Mouse (Mus musculus): Measurements from ENCODE around the gene Itgb3. TPM values are rescaled to one million over a fixed set of nuclear protein-coding genes. Genes with fewer than 3 reads are reported as not detected.

Itgb3 gene
- polyA plus RNA-seq, 1 experiment, result 181 TPM

- TF ChIP-seq FLI1 (IDR thresholded peaks at IDR 0.05; ENCODE audit: low read length), result no peak
- Histone ChIP-seq H3K27me3 (replicated peaks) (no peaks in the 10 kb centered on the region), H3K36me3 (replicated peaks; ENCODE audit: low read length) (no peaks in the 10 kb centered on the region), H3K9me3 (no peaks in the 10 kb centered on the region), H3K4me1 (peaks cover 90% of the 10 kb centered on the region), H3K4me3 (replicated peaks) (peak overlapping the region; percentile 31)
Observed at GRCm38 (mm10) chr11:104600675-104601074, 7.1 kb upstream of the Itgb3 start.

DNA sequence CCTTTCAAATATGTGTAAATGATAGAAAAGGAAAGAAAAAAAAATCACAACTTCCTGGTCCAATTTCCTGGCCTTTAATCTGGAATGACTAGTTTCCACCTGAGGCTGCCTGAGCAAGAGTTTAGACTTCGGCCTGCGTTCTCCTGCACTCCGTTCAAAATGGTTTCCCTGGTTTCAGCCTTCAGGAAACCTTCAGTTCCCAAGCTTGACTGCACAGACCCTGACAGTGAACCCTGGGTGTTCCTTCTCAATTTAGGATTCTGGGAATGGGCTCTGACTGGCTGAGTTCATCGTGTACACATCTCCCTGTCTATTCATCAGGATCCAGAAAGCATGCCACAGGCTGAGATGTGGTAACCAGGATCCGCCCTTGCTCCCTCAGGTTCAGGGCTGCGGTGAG is 3.6 kb upstream of the Itgb3 start:
- peaks cover 11% of the 10 kb centered on the region for H3K36me3 ChIP-seq (replicated peaks; ENCODE audit: low read length)
- peaks cover 74% of the 10 kb centered on the region for H3K4me1 ChIP-seq
- no peak for TF ChIP-seq GATA1 (IDR thresholded peaks at IDR 0.05; ENCODE audit: borderline replicate concordance, low read length)
- no peak for TF ChIP-seq FLI1 (IDR thresholded peaks at IDR 0.05; ENCODE audit: low read length)
- no peak overlapping the region for H3K4me3 ChIP-seq (replicated peaks)
- no peaks in the 10 kb centered on the region for H3K27me3 ChIP-seq (replicated peaks)
- H3K9me3 ChIP-seq, result no peaks in the 10 kb centered on the region

- TF ChIP-seq GATA1 (IDR thresholded peaks at IDR 0.05; ENCODE audit: borderline replicate concordance, low read length) (no peak), FLI1 (IDR thresholded peaks at IDR 0.05; ENCODE audit: low read length) (no peak)
- H3K4me3 ChIP-seq (replicated peaks), result peak overlapping the region; percentile 99
- peaks cover 72% of the 10 kb centered on the region for H3K4me1 ChIP-seq
- H3K27me3 ChIP-seq (replicated peaks), result no peaks in the 10 kb centered on the region
- H3K9me3 ChIP-seq, result no peaks in the 10 kb centered on the region
- peaks cover 51% of the 10 kb centered on the region for H3K36me3 ChIP-seq (replicated peaks; ENCODE audit: low read length)
Observed at GRCm38 (mm10) chr11:104608249-104608920, 585 bp downstream of the Itgb3 start.

DNA sequence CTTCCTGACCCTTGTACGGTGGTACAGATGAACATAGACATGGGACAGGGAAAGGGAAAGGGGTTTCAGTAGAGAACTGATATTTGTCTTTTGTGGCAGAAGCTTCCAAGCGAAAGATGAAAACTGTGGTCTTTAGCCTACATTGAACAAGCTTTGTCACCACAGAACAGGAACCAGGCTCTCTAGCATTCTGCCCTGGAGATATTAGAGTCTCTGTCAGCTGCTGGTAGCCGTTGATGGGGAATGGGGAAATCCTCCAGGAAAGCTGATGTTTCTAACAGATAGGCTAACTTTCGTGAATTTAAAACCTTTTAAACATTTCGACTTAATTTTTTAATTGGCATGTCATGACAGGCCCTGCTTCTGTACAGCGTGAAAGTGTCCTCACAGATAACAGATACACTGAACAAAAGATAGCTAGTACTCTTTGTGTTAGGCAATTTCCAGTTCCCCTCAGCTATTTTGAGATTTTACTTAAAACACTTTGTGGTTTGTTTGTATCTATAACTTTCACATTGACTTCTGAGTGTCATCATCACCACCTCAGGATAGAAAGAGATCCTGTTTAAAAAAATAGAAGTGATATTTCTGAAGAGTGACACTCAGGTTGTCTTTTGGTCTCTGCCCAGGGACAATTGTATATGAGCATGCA is 1.4 kb downstream of the Itgb3 start:
- H3K36me3 ChIP-seq (replicated peaks; ENCODE audit: low read length), result peaks cover 59% of the 10 kb centered on the region
- no peak for TF ChIP-seq GATA1 (IDR thresholded peaks at IDR 0.05; ENCODE audit: borderline replicate concordance, low read length)
- TF ChIP-seq FLI1 (IDR thresholded peaks at IDR 0.05; ENCODE audit: low read length), result no peak
- no peaks in the 10 kb centered on the region for H3K9me3 ChIP-seq
- H3K4me1 ChIP-seq, result peaks cover 74% of the 10 kb centered on the region
- no peaks in the 10 kb centered on the region for H3K27me3 ChIP-seq (replicated peaks)
- peak overlapping the region; percentile 99 for H3K4me3 ChIP-seq (replicated peaks)

DNA sequence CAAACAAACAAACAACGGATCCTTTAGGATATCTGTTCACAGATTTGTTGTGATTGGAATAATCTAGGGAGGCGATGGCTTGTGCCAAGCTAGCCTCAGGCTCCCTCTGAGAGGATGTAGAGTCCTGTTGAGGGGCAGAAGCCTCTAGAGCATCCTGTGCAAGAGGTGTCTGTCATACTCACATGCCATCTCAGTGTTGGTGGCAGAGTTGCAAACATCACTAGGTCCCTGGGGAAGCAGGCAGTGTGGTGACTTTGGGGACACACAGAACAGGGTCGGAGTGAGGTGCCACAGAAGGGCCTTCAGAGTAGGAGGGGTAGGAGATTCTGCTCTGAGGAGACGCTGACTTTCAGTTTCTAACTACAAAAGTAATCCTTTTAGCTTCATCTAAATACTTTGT is 1.9 kb downstream of the Itgb3 start:
- peak overlapping the region; percentile 99 for H3K4me3 ChIP-seq (replicated peaks)
- peaks cover 74% of the 10 kb centered on the region for H3K4me1 ChIP-seq

DNA sequence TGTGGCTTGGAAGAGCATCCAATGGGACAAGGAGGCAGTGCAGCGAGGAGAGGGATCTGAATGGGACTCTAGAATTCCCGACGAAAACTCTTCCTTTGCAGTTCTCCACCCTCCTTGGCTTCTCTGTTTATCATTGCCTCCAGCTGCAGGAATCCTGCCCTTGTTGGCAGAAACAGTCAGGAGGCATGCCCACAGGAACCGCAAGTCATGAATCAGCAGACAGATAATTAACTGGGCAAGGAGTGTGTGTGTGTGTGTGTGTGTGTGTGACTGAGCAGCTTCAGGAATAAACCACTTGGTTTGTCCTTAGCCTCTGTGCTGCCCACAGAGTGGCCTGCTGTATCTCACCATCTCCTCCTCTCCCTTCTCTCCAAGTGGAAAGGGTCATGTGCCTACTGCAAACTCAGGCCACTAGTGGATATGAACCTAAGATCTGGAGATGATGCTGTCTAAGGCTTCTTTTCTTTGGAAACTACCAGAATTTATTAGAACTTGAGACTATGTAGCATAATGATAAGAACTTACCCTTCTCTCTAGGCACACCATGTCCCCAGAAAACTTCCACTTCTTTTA is 3.9 kb downstream of the Itgb3 start:
- H3K4me3 ChIP-seq (replicated peaks), result peak overlapping the region; percentile 99
- H3K4me1 ChIP-seq, result peaks cover 74% of the 10 kb centered on the region
- TF ChIP-seq FLI1 (IDR thresholded peaks at IDR 0.05; ENCODE audit: low read length) (no peak), GATA1 (IDR thresholded peaks at IDR 0.05; ENCODE audit: borderline replicate concordance, low read length) (peak; percentile 96)
- peaks cover 83% of the 10 kb centered on the region for H3K36me3 ChIP-seq (replicated peaks; ENCODE audit: low read length)
- no peaks in the 10 kb centered on the region for H3K9me3 ChIP-seq
- no peaks in the 10 kb centered on the region for H3K27me3 ChIP-seq (replicated peaks)

More for the DNA sequence above, 1.9 kb downstream of the Itgb3 start:
- Histone ChIP-seq H3K9me3 (no peaks in the 10 kb centered on the region), H3K36me3 (replicated peaks; ENCODE audit: low read length) (peaks cover 64% of the 10 kb centered on the region), H3K27me3 (replicated peaks) (no peaks in the 10 kb centered on the region)
- TF ChIP-seq FLI1 (IDR thresholded peaks at IDR 0.05; ENCODE audit: low read length), result no peak
- TF ChIP-seq GATA1 (IDR thresholded peaks at IDR 0.05; ENCODE audit: borderline replicate concordance, low read length), result no peak

DNA sequence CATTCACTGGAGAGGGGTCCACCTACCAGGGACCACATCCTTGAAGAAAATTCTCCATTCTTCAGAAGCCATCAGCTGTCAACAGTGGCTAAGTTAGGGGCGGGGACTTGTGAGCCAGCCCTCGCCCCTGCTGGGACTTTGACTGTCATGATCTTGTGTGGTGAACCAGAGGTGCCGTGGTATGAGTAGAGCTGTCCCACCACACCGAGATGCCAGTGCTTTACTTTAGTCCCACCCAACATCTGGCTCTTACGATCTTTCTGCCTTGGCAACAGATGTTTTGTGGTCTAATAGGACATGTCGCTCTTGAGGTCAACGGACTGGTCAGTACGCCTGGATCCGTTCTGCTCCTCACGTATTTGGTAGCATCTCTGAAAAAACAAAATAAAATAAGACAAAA is 5.8 kb downstream of the Itgb3 start:
- no peaks in the 10 kb centered on the region for H3K9me3 ChIP-seq
- H3K4me3 ChIP-seq (replicated peaks), result peak overlapping the region; percentile 86
- peaks cover 97% of the 10 kb centered on the region for H3K36me3 ChIP-seq (replicated peaks; ENCODE audit: low read length)
- TF ChIP-seq GATA1 (IDR thresholded peaks at IDR 0.05; ENCODE audit: borderline replicate concordance, low read length) (no peak), FLI1 (IDR thresholded peaks at IDR 0.05; ENCODE audit: low read length) (no peak)
- H3K4me1 ChIP-seq, result peaks cover 84% of the 10 kb centered on the region
- no peaks in the 10 kb centered on the region for H3K27me3 ChIP-seq (replicated peaks)

DNA sequence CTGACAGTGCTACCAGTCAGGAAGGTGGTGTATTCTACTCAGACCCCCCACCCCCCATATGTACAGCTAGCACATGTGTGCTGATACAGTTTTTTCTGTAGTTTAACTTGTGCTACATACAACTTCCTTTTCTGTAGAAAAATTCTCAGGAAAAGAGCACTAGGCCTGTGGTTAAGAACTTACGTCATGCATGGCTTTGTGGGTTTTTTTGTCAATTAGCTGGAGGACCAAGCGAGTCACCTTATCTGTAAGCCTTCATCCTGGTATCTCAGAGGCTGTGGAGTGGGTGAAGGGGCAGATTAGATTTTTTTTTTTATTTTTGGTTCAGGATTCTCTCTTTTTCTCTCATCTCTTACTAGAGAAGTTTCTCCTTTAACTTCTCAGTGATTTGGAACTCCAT is 6.3 kb downstream of the Itgb3 start:
- Histone ChIP-seq H3K4me1 (peaks cover 90% of the 10 kb centered on the region), H3K27me3 (replicated peaks) (no peaks in the 10 kb centered on the region), H3K36me3 (replicated peaks; ENCODE audit: low read length) (peaks cover 97% of the 10 kb centered on the region), H3K4me3 (replicated peaks) (peak overlapping the region; percentile 86), H3K9me3 (no peaks in the 10 kb centered on the region)
- no peak for TF ChIP-seq FLI1 (IDR thresholded peaks at IDR 0.05; ENCODE audit: low read length)
- peak; percentile 83; the same call in 2 of the 3 replicates for TF ChIP-seq GATA1 (IDR thresholded peaks at IDR 0.05; ENCODE audit: borderline replicate concordance, low read length)

DNA sequence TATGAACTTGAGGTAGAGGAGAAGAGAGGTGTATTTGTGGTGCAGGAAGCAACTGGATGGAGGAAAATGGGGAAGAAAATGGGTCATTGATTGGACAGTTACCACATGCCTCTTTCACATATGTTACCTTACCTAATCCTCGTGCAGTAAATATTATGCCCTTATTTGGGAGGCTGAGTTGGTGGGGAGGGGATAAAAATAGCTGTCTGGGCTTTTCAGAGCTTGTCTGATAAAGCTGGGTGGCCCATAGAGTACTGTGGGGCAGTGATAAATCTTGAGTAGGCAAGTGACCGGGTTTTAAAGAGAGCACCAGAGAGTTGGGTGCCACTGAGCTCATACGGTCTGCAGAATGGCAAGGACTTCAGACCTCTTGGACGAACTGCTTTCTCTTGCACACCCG is 8.4 kb downstream of the Itgb3 start:
- TF ChIP-seq FLI1 (IDR thresholded peaks at IDR 0.05; ENCODE audit: low read length), result no peak
- no peak for TF ChIP-seq GATA1 (IDR thresholded peaks at IDR 0.05; ENCODE audit: borderline replicate concordance, low read length)
- no peaks in the 10 kb centered on the region for H3K9me3 ChIP-seq
- H3K4me1 ChIP-seq, result peaks cover 97% of the 10 kb centered on the region
- H3K36me3 ChIP-seq (replicated peaks; ENCODE audit: low read length), result peaks cover 97% of the 10 kb centered on the region
- H3K4me3 ChIP-seq (replicated peaks), result peak overlapping the region; percentile 90
- H3K27me3 ChIP-seq (replicated peaks), result no peaks in the 10 kb centered on the region

DNA sequence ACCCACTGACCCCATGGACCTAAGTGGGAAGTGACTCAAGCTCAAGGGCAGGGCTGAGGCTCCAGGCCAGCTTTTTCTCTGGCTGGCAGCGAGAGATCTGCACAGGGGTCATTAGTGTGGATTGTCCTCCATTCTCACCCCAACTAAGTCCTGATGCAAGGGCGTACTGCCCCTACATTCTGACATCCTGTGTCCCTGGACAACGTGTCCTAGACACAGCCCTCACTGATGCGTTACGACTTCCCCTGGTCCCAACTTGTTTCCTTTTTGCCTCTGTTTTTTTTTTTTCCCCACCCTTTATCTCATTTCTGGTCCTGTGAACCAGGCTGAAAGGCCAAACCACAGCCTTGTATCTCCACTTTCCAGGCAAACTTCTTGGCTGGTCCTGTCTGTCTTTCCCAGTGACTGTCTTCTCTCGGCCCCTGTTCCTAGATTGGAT is 10.9 kb downstream of the Itgb3 start:
- TF ChIP-seq FLI1 (IDR thresholded peaks at IDR 0.05; ENCODE audit: low read length), result 0 out of 2 replicates have a peak, but pooled peaks have one; percentile 36
- TF ChIP-seq GATA1 (IDR thresholded peaks at IDR 0.05; ENCODE audit: borderline replicate concordance, low read length), result peak; percentile 95
- Histone ChIP-seq H3K4me3 (replicated peaks) (peak overlapping the region; percentile 87), H3K27me3 (replicated peaks) (no peaks in the 10 kb centered on the region), H3K36me3 (replicated peaks; ENCODE audit: low read length) (peaks cover 99% of the 10 kb centered on the region), H3K4me1 (peaks cover 100% of the 10 kb centered on the region), H3K9me3 (no peaks in the 10 kb centered on the region)

Data from megakaryocyte, embryonic 14.5 days (primary cell).